Mouse (Mus musculus): ENCODE measurements at regions not wholly inside any gene's neighbourhood (a gene's known extent, or its start where the extent isn't known, plus 50 kb on each side); places are given as distances from the start of the nearest gene placed in this dataset.

DNA sequence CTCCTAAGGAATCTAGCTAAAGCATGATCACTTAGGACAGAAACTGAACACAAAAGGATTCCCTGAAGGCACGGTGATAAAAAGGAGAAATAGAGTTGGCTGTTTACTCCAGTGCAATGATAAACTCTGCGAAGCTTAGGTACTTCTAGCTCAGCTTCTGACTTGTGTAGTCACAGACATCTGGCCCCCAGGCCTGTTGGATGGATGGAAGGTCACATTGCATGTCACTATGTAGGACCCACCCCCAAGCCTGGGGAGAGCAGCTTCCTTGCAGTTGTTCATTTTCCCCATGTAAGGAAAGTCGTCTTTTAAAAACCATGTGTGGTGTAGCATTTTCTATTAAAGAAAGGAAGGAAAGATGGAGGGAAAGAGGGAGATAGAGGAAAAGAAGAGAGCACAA lies 623.0 kb upstream of the Cdh11 start:
- WGBS: 84% methylated on average over 3 of the region's 3 CpGs
- Histone ChIP-seq H3K4me2 (no peak overlapping the region), H3K9ac (ENCODE audit: low read length) (no peak overlapping the region), H3K27ac (ENCODE audit: low read depth, low read length) (no peak overlapping the region), H3K4me1 (ENCODE audit: control insufficient read depth, insufficient read depth, low read length) (no peaks in the 10 kb centered on the region), H3K27me3 (ENCODE audit: control insufficient read depth, insufficient read depth, low read length) (no peaks in the 10 kb centered on the region), H3K9me3 (ENCODE audit: control insufficient read depth, low read length) (no peaks in the 10 kb centered on the region), H3K36me3 (ENCODE audit: control insufficient read depth, insufficient read depth, low read length) (no peaks in the 10 kb centered on the region), H3K4me3 (ENCODE audit: low read depth, low read length) (no peak overlapping the region)
- DNase-seq (ENCODE audit: low spot score, missing footprints) (no peak), ATAC-seq (ENCODE audit: low FRiP score) (no peak)

DNA sequence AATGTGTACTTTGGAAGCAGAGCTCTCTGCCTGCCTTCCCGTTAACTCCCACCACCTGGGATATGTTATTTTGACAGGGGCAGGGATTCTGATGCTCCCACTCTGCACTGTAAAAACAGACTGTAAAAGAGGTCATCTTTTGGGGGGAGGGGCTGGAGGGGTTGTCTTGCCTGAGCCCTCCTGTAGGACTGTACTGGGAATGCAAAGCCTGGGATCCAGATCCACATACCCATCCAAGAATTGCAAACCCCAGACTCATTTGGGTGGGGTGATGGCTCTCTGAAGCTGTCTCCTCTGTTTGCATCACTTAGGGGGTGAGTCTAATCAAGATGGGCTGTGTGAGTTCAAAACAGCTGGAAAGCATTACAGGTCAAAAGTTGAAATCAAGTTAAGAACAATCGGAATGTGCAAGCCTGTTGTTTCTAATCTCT lies 623.7 kb upstream of the Cdh11 start:
- ATAC-seq (ENCODE audit: low FRiP score) (no peak), DNase-seq (ENCODE audit: low spot score, missing footprints) (no peak)
- WGBS: 70% methylated on average over 2 of the region's 2 CpGs
- Histone ChIP-seq H3K4me3 (ENCODE audit: low read depth, low read length) (no peak overlapping the region), H3K27ac (ENCODE audit: low read depth, low read length) (no peak overlapping the region), H3K9ac (ENCODE audit: low read length) (no peak overlapping the region), H3K27me3 (ENCODE audit: control insufficient read depth, insufficient read depth, low read length) (no peaks in the 10 kb centered on the region), H3K4me2 (no peak overlapping the region), H3K4me1 (ENCODE audit: control insufficient read depth, insufficient read depth, low read length) (no peaks in the 10 kb centered on the region), H3K9me3 (ENCODE audit: control insufficient read depth, low read length) (no peaks in the 10 kb centered on the region), H3K36me3 (ENCODE audit: control insufficient read depth, insufficient read depth, low read length) (no peaks in the 10 kb centered on the region)

DNA sequence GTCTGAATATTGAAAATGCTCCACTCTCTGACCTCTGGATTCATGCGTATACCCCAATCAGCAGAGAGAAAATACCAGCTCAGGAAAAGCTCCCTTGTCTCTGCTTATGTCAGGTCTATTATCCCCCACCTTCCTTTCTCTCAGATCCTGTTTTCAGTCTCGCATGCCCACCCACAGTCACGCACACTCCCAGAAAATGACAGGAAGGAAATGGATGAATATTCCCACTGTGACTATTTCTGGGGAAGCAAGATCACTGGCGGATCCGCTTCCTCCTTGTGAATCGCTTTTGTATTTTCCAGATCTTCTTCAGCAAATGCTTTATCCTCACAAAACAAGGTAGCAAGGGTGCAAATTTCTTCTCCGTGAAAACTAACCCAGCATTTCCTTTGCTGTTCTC lies 627.3 kb upstream of the Cdh11 start:
- H3K27ac ChIP-seq (ENCODE audit: low read depth, low read length): no peak overlapping the region
- ATAC-seq (ENCODE audit: low FRiP score): no peak
- no peak for DNase-seq (ENCODE audit: low spot score, missing footprints)
- no peaks in the 10 kb centered on the region for H3K27me3 ChIP-seq (ENCODE audit: control insufficient read depth, insufficient read depth, low read length)
- no peaks in the 10 kb centered on the region for H3K9me3 ChIP-seq (ENCODE audit: control insufficient read depth, low read length)
- H3K4me1 ChIP-seq (ENCODE audit: control insufficient read depth, insufficient read depth, low read length): no peaks in the 10 kb centered on the region; the same call in 1 of the 2 replicates
- no peak overlapping the region for H3K4me3 ChIP-seq (ENCODE audit: low read depth, low read length)
- WGBS: 84% methylated on average over 7 of the region's 7 CpGs
- H3K36me3 ChIP-seq (ENCODE audit: control insufficient read depth, insufficient read depth, low read length): no peaks in the 10 kb centered on the region
- H3K4me2 ChIP-seq: no peak overlapping the region
- no peak overlapping the region for H3K9ac ChIP-seq (ENCODE audit: low read length)

DNA sequence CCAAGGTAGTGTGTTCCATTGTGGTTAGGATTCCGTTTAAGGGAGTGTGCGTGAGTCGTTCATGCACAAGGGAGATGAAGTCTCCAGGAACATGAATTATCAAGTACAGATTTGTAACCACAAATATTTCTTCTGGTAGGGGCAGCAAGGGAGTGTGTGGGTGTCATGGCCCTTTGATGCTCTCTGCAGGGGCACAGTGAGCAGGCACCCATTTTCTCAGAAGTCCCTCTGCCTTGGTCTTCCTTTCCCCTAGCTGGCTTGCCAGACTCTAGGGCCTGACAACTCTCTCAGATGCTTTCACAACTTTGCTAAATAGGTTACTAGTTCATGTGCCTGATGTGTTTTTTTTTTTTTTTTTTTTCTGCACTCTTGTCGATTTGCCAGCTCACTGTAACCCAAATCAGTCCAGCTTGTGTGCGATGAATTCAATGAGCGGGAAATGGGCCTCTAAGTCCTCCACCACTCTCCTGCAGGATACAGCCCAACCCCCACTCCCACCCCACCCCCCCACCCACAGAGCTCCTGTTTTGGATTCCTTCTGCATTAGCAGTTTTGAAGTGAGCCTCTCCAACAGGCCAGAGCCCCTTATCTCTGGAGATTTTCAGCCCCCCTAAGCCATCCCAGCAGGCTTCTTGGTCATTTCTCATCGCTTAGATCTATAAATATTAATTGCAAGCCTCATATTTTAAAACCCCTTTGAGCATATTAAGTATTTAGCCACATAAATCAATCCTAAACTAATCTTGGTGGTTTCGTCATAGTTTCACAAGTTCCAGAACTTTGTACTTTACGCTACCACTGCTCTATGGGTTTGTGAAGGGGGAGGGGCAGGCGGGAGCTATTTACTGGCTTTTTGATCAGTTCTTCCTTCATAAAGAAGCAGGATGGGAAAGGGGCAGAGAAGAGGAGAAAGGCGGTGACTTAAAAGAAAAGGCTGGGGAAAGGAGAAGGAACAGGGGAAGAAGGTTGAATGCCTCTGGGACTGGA lies 628.4 kb upstream of the Cdh11 start:
- Histone ChIP-seq H3K4me1 (ENCODE audit: control insufficient read depth, insufficient read depth, low read length) (no peaks in the 10 kb centered on the region; the same call in 1 of the 2 replicates), H3K4me3 (ENCODE audit: low read depth, low read length) (no peak overlapping the region), H3K27me3 (ENCODE audit: control insufficient read depth, insufficient read depth, low read length) (no peaks in the 10 kb centered on the region), H3K4me2 (no peak overlapping the region), H3K36me3 (ENCODE audit: control insufficient read depth, insufficient read depth, low read length) (no peaks in the 10 kb centered on the region), H3K27ac (ENCODE audit: low read depth, low read length) (no peak overlapping the region), H3K9me3 (ENCODE audit: control insufficient read depth, low read length) (no peaks in the 10 kb centered on the region), H3K9ac (ENCODE audit: low read length) (no peak overlapping the region)
- ATAC-seq (ENCODE audit: low FRiP score) (no peak), DNase-seq (ENCODE audit: low spot score, missing footprints) (no peak)
- 70% methylated on average over 11 of the region's 11 CpGs for WGBS

DNA sequence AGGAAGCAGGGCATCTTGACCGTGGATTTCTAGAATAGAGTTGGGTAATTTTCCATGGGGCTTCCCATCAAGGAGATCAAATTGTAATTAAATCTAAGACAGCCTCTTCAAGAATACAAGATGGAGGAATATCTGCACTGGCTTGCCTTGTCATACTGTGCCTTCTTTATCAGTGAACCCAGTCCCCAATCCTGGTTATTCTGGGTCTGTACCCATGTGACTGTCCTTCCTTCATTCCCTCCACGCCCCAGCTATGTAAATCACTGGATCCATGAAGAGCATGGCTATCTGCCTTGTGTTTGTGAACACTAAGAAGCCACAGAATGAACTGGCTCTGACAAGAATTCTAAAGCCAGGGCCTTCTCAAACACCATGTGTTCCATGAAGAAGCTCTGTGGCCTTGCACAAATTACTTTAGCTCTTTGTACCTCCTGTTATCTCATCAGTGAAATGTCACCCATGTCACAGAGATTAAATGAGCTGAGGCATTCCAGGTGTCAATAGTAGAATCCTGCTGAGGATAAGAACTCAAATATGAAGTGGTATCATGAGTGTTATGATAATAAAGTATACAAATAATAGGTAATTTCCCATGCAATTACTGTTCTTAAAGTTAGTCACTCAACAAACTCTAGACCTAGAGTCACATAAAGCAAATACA lies 637.0 kb upstream of the Cdh11 start:
- WGBS: 89% methylated on average over 2 of the region's 2 CpGs
- Histone ChIP-seq H3K27ac (ENCODE audit: low read depth, low read length) (no peak overlapping the region), H3K36me3 (ENCODE audit: control insufficient read depth, insufficient read depth, low read length) (no peaks in the 10 kb centered on the region), H3K4me3 (ENCODE audit: low read depth, low read length) (no peak overlapping the region), H3K9ac (ENCODE audit: low read length) (no peak overlapping the region), H3K4me2 (no peak overlapping the region), H3K9me3 (ENCODE audit: control insufficient read depth, low read length) (no peaks in the 10 kb centered on the region), H3K4me1 (ENCODE audit: control insufficient read depth, insufficient read depth, low read length) (no peaks in the 10 kb centered on the region), H3K27me3 (ENCODE audit: control insufficient read depth, insufficient read depth, low read length) (no peaks in the 10 kb centered on the region)
- DNase-seq (ENCODE audit: low spot score, missing footprints): no peak
- ATAC-seq (ENCODE audit: low FRiP score): no peak

DNA sequence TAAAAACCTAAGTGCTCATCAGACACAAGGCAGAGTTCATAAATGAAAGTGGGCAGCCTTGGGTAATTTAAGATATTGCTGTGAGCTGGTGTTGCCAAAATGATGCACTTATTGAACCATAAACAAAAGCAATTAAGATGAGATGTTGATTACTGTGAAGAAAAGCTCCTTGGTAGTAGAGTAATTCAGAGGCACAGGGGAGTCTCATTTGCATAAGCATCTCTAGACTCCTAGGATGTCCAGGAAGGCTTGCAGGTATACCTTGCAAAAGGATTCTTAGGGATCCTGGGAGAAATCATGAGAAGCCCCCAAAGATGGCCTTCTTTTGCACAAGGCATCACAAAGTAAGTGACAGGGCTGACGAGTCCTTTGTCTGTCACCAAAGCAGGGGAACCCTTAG lies 640.5 kb upstream of the Cdh11 start:
- H3K27ac ChIP-seq (ENCODE audit: low read depth, low read length): no peak overlapping the region
- no peaks in the 10 kb centered on the region for H3K27me3 ChIP-seq (ENCODE audit: control insufficient read depth, insufficient read depth, low read length)
- H3K4me2 ChIP-seq: no peak overlapping the region
- H3K9me3 ChIP-seq (ENCODE audit: control insufficient read depth, low read length): no peaks in the 10 kb centered on the region
- ATAC-seq (ENCODE audit: low FRiP score): no peak
- no peaks in the 10 kb centered on the region for H3K36me3 ChIP-seq (ENCODE audit: control insufficient read depth, insufficient read depth, low read length)
- H3K9ac ChIP-seq (ENCODE audit: low read length): no peak overlapping the region
- H3K4me3 ChIP-seq (ENCODE audit: low read depth, low read length): no peak overlapping the region
- 85% methylated on average over 1 of the region's 1 CpGs for WGBS
- H3K4me1 ChIP-seq (ENCODE audit: control insufficient read depth, insufficient read depth, low read length): no peaks in the 10 kb centered on the region
- peak; percentile 62 for DNase-seq (ENCODE audit: low spot score, missing footprints)

DNA sequence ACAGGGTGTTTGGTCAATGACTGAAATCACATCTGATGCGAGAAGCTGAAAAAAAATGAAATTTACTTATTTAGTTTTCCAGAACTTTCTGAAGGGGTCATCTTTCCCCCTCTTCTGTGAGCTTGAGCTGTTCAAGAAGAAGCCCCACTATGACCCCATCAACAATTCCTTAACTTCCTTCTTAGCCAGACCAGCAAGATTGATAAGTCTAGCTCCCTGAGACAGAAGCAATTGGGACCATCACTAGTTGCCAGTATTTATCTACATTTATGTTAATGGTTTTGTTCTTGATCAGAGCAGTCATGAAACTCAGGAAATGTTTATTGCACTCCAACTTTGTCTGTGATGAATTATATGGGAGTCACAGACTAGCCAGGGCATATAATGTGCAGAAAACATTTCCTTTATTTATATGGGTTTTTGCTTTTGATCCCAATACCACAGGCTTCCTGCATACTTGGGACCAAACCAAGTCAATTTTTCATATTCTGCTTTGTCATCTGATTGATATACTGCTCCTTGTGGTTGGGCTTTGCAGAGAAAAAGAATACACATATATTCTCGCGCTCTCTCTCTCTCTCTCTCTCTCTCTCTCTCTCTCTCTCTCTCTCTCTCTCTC lies 645.5 kb upstream of the Cdh11 start:
- H3K9me3 ChIP-seq (ENCODE audit: control insufficient read depth, low read length): no peaks in the 10 kb centered on the region
- WGBS: 96% methylated on average over 3 of the region's 3 CpGs
- no peak overlapping the region for H3K4me3 ChIP-seq (ENCODE audit: low read depth, low read length)
- H3K27me3 ChIP-seq (ENCODE audit: control insufficient read depth, insufficient read depth, low read length): no peaks in the 10 kb centered on the region
- no peak for DNase-seq (ENCODE audit: low spot score, missing footprints)
- H3K4me1 ChIP-seq (ENCODE audit: control insufficient read depth, insufficient read depth, low read length): no peaks in the 10 kb centered on the region
- H3K9ac ChIP-seq (ENCODE audit: low read length): no peak overlapping the region
- no peak for ATAC-seq (ENCODE audit: low FRiP score)
- no peaks in the 10 kb centered on the region for H3K36me3 ChIP-seq (ENCODE audit: control insufficient read depth, insufficient read depth, low read length)
- H3K4me2 ChIP-seq: no peak overlapping the region
- no peak overlapping the region for H3K27ac ChIP-seq (ENCODE audit: low read depth, low read length)

DNA sequence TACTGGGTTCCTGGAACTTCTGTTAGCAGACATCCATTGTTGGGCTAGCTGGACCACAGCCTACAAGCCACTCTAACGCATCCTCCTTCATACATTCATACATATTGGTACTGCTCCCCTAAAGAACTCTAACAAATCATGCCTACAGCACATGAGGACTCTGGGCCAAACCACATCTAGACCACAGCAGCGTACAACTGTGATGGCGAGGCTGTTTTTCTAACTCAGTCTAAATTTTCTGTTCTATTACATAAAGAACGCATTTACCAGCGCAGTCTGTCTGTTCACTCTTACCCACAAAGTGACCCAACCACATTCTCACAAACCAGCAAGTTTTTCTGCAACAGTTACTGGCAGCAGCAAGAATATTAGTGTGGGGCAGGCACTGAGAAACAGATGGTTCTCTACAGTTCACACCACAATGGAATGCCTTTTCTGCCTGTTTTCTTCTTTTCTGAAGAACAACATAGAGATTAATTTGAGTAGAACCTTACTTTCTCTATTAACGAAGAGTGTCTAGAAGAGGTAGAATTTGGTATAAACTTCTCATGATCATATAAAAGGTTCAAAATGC lies 648.2 kb upstream of the Cdh11 start:
- H3K4me2 ChIP-seq: no peak overlapping the region
- DNase-seq (ENCODE audit: low spot score, missing footprints) (peak; percentile 33), ATAC-seq (ENCODE audit: low FRiP score) (no peak)
- H3K4me1 ChIP-seq (ENCODE audit: control insufficient read depth, insufficient read depth, low read length): no peaks in the 10 kb centered on the region
- no peaks in the 10 kb centered on the region for H3K9me3 ChIP-seq (ENCODE audit: control insufficient read depth, low read length)
- no peaks in the 10 kb centered on the region for H3K36me3 ChIP-seq (ENCODE audit: control insufficient read depth, insufficient read depth, low read length)
- no peaks in the 10 kb centered on the region for H3K27me3 ChIP-seq (ENCODE audit: control insufficient read depth, insufficient read depth, low read length)
- 92% methylated on average over 6 of the region's 6 CpGs for WGBS
- no peak overlapping the region for H3K9ac ChIP-seq (ENCODE audit: low read length)
- H3K4me3 ChIP-seq (ENCODE audit: low read depth, low read length): no peak overlapping the region
- no peak overlapping the region for H3K27ac ChIP-seq (ENCODE audit: low read depth, low read length)

Measured in midbrain, embryonic 11.5 days (tissue).